Mouse (Mus musculus): ENCODE results near the gene Olfr1272. TPM values are rescaled to one million over a fixed set of nuclear protein-coding genes. Genes with fewer than 3 reads are reported as not detected.

Olfr1272 gene
- polyA plus RNA-seq (2015; fragmentation: Nextera tagmentation; extraction: Ambion mirVana), result not detected in 2 replicates

GRCm38 (mm10) chr2:90292741-90293140 lies at the start of gene Olfr1272:
Gene Olfr1272, minus strand, starts transcription at chr2:90292841.

GRCm38 (mm10) chr2:90321900-90322299 lies 29.3 kb upstream of the Olfr1272 start, which contains the start of gene Gm13769:
Gene Gm13769, plus strand, starts transcription at chr2:90322200.

GRCm38 (mm10) chr2:90270932-90271331 lies 21.7 kb downstream of the Olfr1272 start, which contains the start of gene Olfr1271:
Gene Olfr1271, minus strand, starts transcription at chr2:90271032.

GRCm38 (mm10) chr2:90257492-90257891 lies 35.1 kb downstream of the Olfr1272 start, which contains the start of gene Olfr142:
Gene Olfr142, minus strand, starts transcription at chr2:90257592.

Other genes with a start within 250 kb of the Olfr1272 start
- gene Olfr140, start 229.2 kb downstream of the Olfr1272 start, polyA plus RNA-seq (2015; fragmentation: Nextera tagmentation; extraction: Ambion mirVana), result not detected in 2 replicates
- not detected in 2 replicates for gene Olfr1269, start 171.4 kb downstream of the Olfr1272 start, polyA plus RNA-seq (2015; fragmentation: Nextera tagmentation; extraction: Ambion mirVana)
- not detected in 2 replicates for gene Olfr32, start 150.5 kb downstream of the Olfr1272 start, polyA plus RNA-seq (2015; fragmentation: Nextera tagmentation; extraction: Ambion mirVana)
- not detected in 2 replicates for gene Olfr1270, start 139.8 kb downstream of the Olfr1272 start, polyA plus RNA-seq (2015; fragmentation: Nextera tagmentation; extraction: Ambion mirVana)
- gene Olfr1506, start 68.3 kb downstream of the Olfr1272 start, polyA plus RNA-seq (2015; fragmentation: Nextera tagmentation; extraction: Ambion mirVana), result not detected in 2 replicates
- not detected in 2 replicates for gene Olfr142, start 35.2 kb downstream of the Olfr1272 start, polyA plus RNA-seq (2015; fragmentation: Nextera tagmentation; extraction: Ambion mirVana)
- gene Olfr1271, start 21.8 kb downstream of the Olfr1272 start, polyA plus RNA-seq (2015; fragmentation: Nextera tagmentation; extraction: Ambion mirVana), result not detected in 2 replicates
- gene Gm13769, start 29.4 kb upstream of the Olfr1272 start, polyA plus RNA-seq (2015; fragmentation: Nextera tagmentation; extraction: Ambion mirVana), result not detected in 2 replicates
- gene Olfr1274-ps, start 105.8 kb upstream of the Olfr1272 start, polyA plus RNA-seq (2015; fragmentation: Nextera tagmentation; extraction: Ambion mirVana), result not detected in 2 replicates